Mouse (Mus musculus) liver, adult 2 months (tissue): Measurements from ENCODE around the gene Galnt13. TPM values are rescaled to one million over a fixed set of nuclear protein-coding genes. Genes with fewer than 3 reads are reported as not detected.

Source experiments
- DNase-seq: peaks from one replicate; pipeline ENCODE4 v3.0.0-alpha.2; 2011; ENCODE audit warnings: low read depth, low spot score; ENCODE audit errors: extremely low read depth
- H3K27ac ChIP-seq: fragments of 200-500 bp; replicated peaks from 2 replicates; pipeline ENCODE4 v1.5.1; 2012; ENCODE audit warnings: low read depth, mild to moderate bottlenecking, control low read depth, inconsistent platforms, low read length; ENCODE audit not compliant: insufficient read depth
- H3K27me3 ChIP-seq: fragments of 200-500 bp; 2 replicates; pipeline ENCODE4 v1.6.1; 2012; ENCODE audit warnings: mild to moderate bottlenecking, moderate library complexity, low read length, inconsistent platforms; ENCODE audit not compliant: control insufficient read depth, insufficient read depth
- H3K36me3 ChIP-seq: fragments of 200-500 bp; 2 replicates; pipeline ENCODE4 v1.6.1; 2012; ENCODE audit warnings: low read length, inconsistent platforms; ENCODE audit not compliant: control insufficient read depth, insufficient read depth
- H3K4me1 ChIP-seq: fragments of 200-500 bp; 2 replicates; pipeline ENCODE4 v1.6.1; 2011; ENCODE audit warnings: low read length; ENCODE audit not compliant: control insufficient read depth, insufficient read depth
- H3K4me3 ChIP-seq: fragments of 200-500 bp; 2 replicates; pipeline ENCODE4 v1.5.1; 2011; ENCODE audit warnings: low read depth, mild to moderate bottlenecking, control low read depth, low read length, moderate library complexity; ENCODE audit not compliant: insufficient read depth
- H3K79me2 ChIP-seq: fragments of 200-500 bp; 2 replicates; pipeline ENCODE4 v1.6.1; 2012; ENCODE audit warnings: inconsistent platforms, mild to moderate bottlenecking, low read length, moderate library complexity; ENCODE audit not compliant: control insufficient read depth, insufficient read depth
- H3K9ac ChIP-seq: fragments of 200-500 bp; 2 replicates; pipeline ENCODE4 v1.6.1; 2012; ENCODE audit warnings: low read depth, mild to moderate bottlenecking, control low read depth, inconsistent platforms, low read length
- CTCF ChIP-seq: fragments of 200-500 bp; IDR thresholded peaks from 2 replicates; pipeline ENCODE4 v1.5.1; 2011; ENCODE audit warnings: low read depth, low read length, control low read depth
- POLR2A ChIP-seq: fragments of 200-500 bp; IDR thresholded peaks from 2 replicates; pipeline ENCODE4 v1.6.1; 2011; ENCODE audit warnings: low read length, control low read depth; ENCODE audit not compliant: insufficient read depth; ENCODE audit errors: extremely low read depth
- WGBS: fragments of 180-500 bp; shearing (Covaris S2); methylation state at CpG from one replicate; pipeline ENCODE4 v1.1.7; 2018; 5-methylcytosine and 5-hydroxymethylcytosine counted together
- polyA plus RNA-seq: library from polyadenylated mRNA; depleted of rRNA; stranded (reverse); fragments of >200 nt; gene quantifications from 2 replicates; pipeline ENCODE4 v1.2.3, GENCODE M21; 2012
- total RNA-seq: library from RNA; depleted of rRNA; stranded (reverse); fragments of >200 nt; gene quantifications from 2 replicates; pipeline ENCODE4 v1.2.3, GENCODE M21; 2014

The Galnt13 gene
- total and polyA plus RNA-seq, 2 experiments, result not detected

GRCm38 (mm10) chr2:54813670-54814256, 377.6 kb downstream of the Galnt13 start:
- Histone ChIP-seq H3K4me3 (no peak overlapping the region), H3K27ac (no peak overlapping the region), H3K4me1 (no peaks in the 10 kb centered on the region), H3K27me3 (no peaks in the 10 kb centered on the region), H3K9ac (no peak overlapping the region), H3K36me3 (no peaks in the 10 kb centered on the region), H3K79me2 (no peaks in the 10 kb centered on the region)
- no peak for TF ChIP-seq POLR2A
- no peak for TF ChIP-seq CTCF
- DNase-seq, result no peak
- 70% methylated on average over 2 of the region's 2 CpGs for WGBS

- no peak overlapping the region for H3K27ac ChIP-seq
- H3K4me3 ChIP-seq, result no peak overlapping the region
- no peaks in the 10 kb centered on the region for H3K4me1 ChIP-seq
- DNase-seq, result no peak
- 29% methylated on average over 1 of the region's 1 CpGs for WGBS
- no peaks in the 10 kb centered on the region for H3K36me3 ChIP-seq
- TF ChIP-seq POLR2A (no peak), CTCF (no peak)
- H3K79me2 ChIP-seq, result no peaks in the 10 kb centered on the region
- no peak overlapping the region for H3K9ac ChIP-seq
- no peaks in the 10 kb centered on the region for H3K27me3 ChIP-seq
Measured at GRCm38 (mm10) chr2:54841245-54841644, 405.1 kb downstream of the Galnt13 start.

GRCm38 (mm10) chr2:54906282-54907060, 470.4 kb downstream of the Galnt13 start:
- H3K27me3 ChIP-seq, result no peaks in the 10 kb centered on the region
- no peak for DNase-seq
- no peak overlapping the region for H3K27ac ChIP-seq
- H3K79me2 ChIP-seq, result no peaks in the 10 kb centered on the region
- 82% methylated on average over 7 of the region's 7 CpGs for WGBS
- no peak for TF ChIP-seq CTCF
- TF ChIP-seq POLR2A, result no peak
- no peak overlapping the region for H3K4me3 ChIP-seq
- no peak overlapping the region for H3K9ac ChIP-seq
- no peaks in the 10 kb centered on the region for H3K36me3 ChIP-seq
- no peaks in the 10 kb centered on the region for H3K4me1 ChIP-seq

- H3K9ac ChIP-seq, result no peak overlapping the region
- no peak overlapping the region for H3K27ac ChIP-seq
- no peak for DNase-seq
- no peak for TF ChIP-seq CTCF
- no peak for TF ChIP-seq POLR2A
- WGBS, result 63% methylated on average over 1 of the region's 1 CpGs
- no peaks in the 10 kb centered on the region for H3K36me3 ChIP-seq
- H3K4me1 ChIP-seq, result no peaks in the 10 kb centered on the region
- no peaks in the 10 kb centered on the region for H3K79me2 ChIP-seq
- H3K27me3 ChIP-seq, result no peaks in the 10 kb centered on the region
- no peak overlapping the region for H3K4me3 ChIP-seq
Measured at GRCm38 (mm10) chr2:54915088-54915670, 479.1 kb downstream of the Galnt13 start.

- Histone ChIP-seq H3K79me2 (no peaks in the 10 kb centered on the region), H3K4me3 (no peak overlapping the region), H3K27me3 (no peaks in the 10 kb centered on the region), H3K36me3 (no peaks in the 10 kb centered on the region), H3K4me1 (no peaks in the 10 kb centered on the region), H3K27ac (no peak overlapping the region), H3K9ac (no peak overlapping the region)
- TF ChIP-seq POLR2A, result no peak
- DNase-seq, result no peak
- 73% methylated on average over 3 of the region's 3 CpGs for WGBS
Measured at GRCm38 (mm10) chr2:54936369-54936768, 500.3 kb downstream of the Galnt13 start.

GRCm38 (mm10) chr2:54937306-54937705, 501.2 kb downstream of the Galnt13 start:
- H3K27ac ChIP-seq, result no peak overlapping the region
- no peaks in the 10 kb centered on the region for H3K79me2 ChIP-seq
- no peak for TF ChIP-seq POLR2A
- TF ChIP-seq CTCF, result no peak
- no peak overlapping the region for H3K4me3 ChIP-seq
- no peak overlapping the region for H3K9ac ChIP-seq
- no peaks in the 10 kb centered on the region for H3K4me1 ChIP-seq
- DNase-seq, result no peak
- no peaks in the 10 kb centered on the region for H3K36me3 ChIP-seq
- H3K27me3 ChIP-seq, result no peaks in the 10 kb centered on the region
